Mouse (Mus musculus): Measurements from ENCODE around the gene Nup93. TPM values are rescaled to one million over a fixed set of nuclear protein-coding genes. Genes with fewer than 3 reads are reported as not detected.

The Nup93 gene
- polyA plus RNA-seq, 1 experiment = 104 TPM

GRCm38 (mm10) chr8:94270309-94270708 lies 55.9 kb downstream of the Nup93 start:
- Histone ChIP-seq H3K27me3 (ENCODE audit: control insufficient read depth, insufficient read depth, low read length, poor library complexity, severe bottlenecking) (no peaks in the 10 kb centered on the region), H3K4me1 (ENCODE audit: control insufficient read depth, insufficient read depth, low read length) (no peaks in the 10 kb centered on the region), H3K36me3 (ENCODE audit: control insufficient read depth, insufficient read depth, low read length, poor library complexity, severe bottlenecking) (no peaks in the 10 kb centered on the region), H3K9me3 (replicated peaks; ENCODE audit: control insufficient read depth, insufficient read depth, low read length, poor library complexity, severe bottlenecking) (no peaks in the 10 kb centered on the region), H3K27ac (ENCODE audit: insufficient read depth, low read length) (no peak overlapping the region), H3K4me3 (ENCODE audit: low read depth, low read length) (no peak overlapping the region), H3K9ac (ENCODE audit: low read depth, poor library complexity, severe bottlenecking) (no peak overlapping the region)
- TF ChIP-seq EP300 (IDR thresholded peaks at IDR 0.05; ENCODE audit: insufficient read depth, low read depth, low read length) = no peak
- no peak for TF ChIP-seq POLR2A (IDR thresholded peaks at IDR 0.05; ENCODE audit: insufficient read depth, low read length)
- TF ChIP-seq CTCF (IDR thresholded peaks at IDR 0.05; ENCODE audit: low read depth, low read length) = no peak

GRCm38 (mm10) chr8:94271102-94271501 lies 56.7 kb downstream of the Nup93 start:
- H3K36me3 ChIP-seq (ENCODE audit: control insufficient read depth, insufficient read depth, low read length, poor library complexity, severe bottlenecking) = no peaks in the 10 kb centered on the region
- TF ChIP-seq POLR2A (IDR thresholded peaks at IDR 0.05; ENCODE audit: insufficient read depth, low read length) (no peak), EP300 (IDR thresholded peaks at IDR 0.05; ENCODE audit: insufficient read depth, low read depth, low read length) (no peak), CTCF (IDR thresholded peaks at IDR 0.05; ENCODE audit: low read depth, low read length) (no peak)
- H3K4me1 ChIP-seq (ENCODE audit: control insufficient read depth, insufficient read depth, low read length) = no peaks in the 10 kb centered on the region
- no peak overlapping the region for H3K9ac ChIP-seq (ENCODE audit: low read depth, poor library complexity, severe bottlenecking)
- no peak overlapping the region for H3K4me3 ChIP-seq (ENCODE audit: low read depth, low read length)
- no peak overlapping the region for H3K27ac ChIP-seq (ENCODE audit: insufficient read depth, low read length)
- no peaks in the 10 kb centered on the region for H3K9me3 ChIP-seq (replicated peaks; ENCODE audit: control insufficient read depth, insufficient read depth, low read length, poor library complexity, severe bottlenecking)
- H3K27me3 ChIP-seq (ENCODE audit: control insufficient read depth, insufficient read depth, low read length, poor library complexity, severe bottlenecking) = no peaks in the 10 kb centered on the region

- Histone ChIP-seq H3K9ac (ENCODE audit: low read depth, poor library complexity, severe bottlenecking) (no peak overlapping the region), H3K4me3 (ENCODE audit: low read depth, low read length) (no peak overlapping the region), H3K9me3 (replicated peaks; ENCODE audit: control insufficient read depth, insufficient read depth, low read length, poor library complexity, severe bottlenecking) (no peaks in the 10 kb centered on the region), H3K27ac (ENCODE audit: insufficient read depth, low read length) (no peak overlapping the region), H3K27me3 (ENCODE audit: control insufficient read depth, insufficient read depth, low read length, poor library complexity, severe bottlenecking) (no peaks in the 10 kb centered on the region), H3K4me1 (ENCODE audit: control insufficient read depth, insufficient read depth, low read length) (no peaks in the 10 kb centered on the region), H3K36me3 (ENCODE audit: control insufficient read depth, insufficient read depth, low read length, poor library complexity, severe bottlenecking) (no peaks in the 10 kb centered on the region)
- TF ChIP-seq POLR2A (IDR thresholded peaks at IDR 0.05; ENCODE audit: insufficient read depth, low read length) = no peak
- TF ChIP-seq CTCF (IDR thresholded peaks at IDR 0.05; ENCODE audit: low read depth, low read length) = no peak
- TF ChIP-seq EP300 (IDR thresholded peaks at IDR 0.05; ENCODE audit: insufficient read depth, low read depth, low read length) = no peak
Observed at GRCm38 (mm10) chr8:94272612-94273011, 58.2 kb downstream of the Nup93 start.

- no peak overlapping the region for H3K9ac ChIP-seq (ENCODE audit: low read depth, poor library complexity, severe bottlenecking)
- H3K36me3 ChIP-seq (ENCODE audit: control insufficient read depth, insufficient read depth, low read length, poor library complexity, severe bottlenecking) = no peaks in the 10 kb centered on the region
- H3K27ac ChIP-seq (ENCODE audit: insufficient read depth, low read length) = no peak overlapping the region
- TF ChIP-seq EP300 (IDR thresholded peaks at IDR 0.05; ENCODE audit: insufficient read depth, low read depth, low read length) (no peak), POLR2A (IDR thresholded peaks at IDR 0.05; ENCODE audit: insufficient read depth, low read length) (no peak), CTCF (IDR thresholded peaks at IDR 0.05; ENCODE audit: low read depth, low read length) (no peak)
- H3K9me3 ChIP-seq (replicated peaks; ENCODE audit: control insufficient read depth, insufficient read depth, low read length, poor library complexity, severe bottlenecking) = no peaks in the 10 kb centered on the region
- H3K4me1 ChIP-seq (ENCODE audit: control insufficient read depth, insufficient read depth, low read length) = no peaks in the 10 kb centered on the region
- no peak overlapping the region for H3K4me3 ChIP-seq (ENCODE audit: low read depth, low read length)
- H3K27me3 ChIP-seq (ENCODE audit: control insufficient read depth, insufficient read depth, low read length, poor library complexity, severe bottlenecking) = no peaks in the 10 kb centered on the region
Observed at GRCm38 (mm10) chr8:94273289-94273850, 59.0 kb downstream of the Nup93 start.

GRCm38 (mm10) chr8:94274030-94274429 lies 59.7 kb downstream of the Nup93 start:
- H3K4me1 ChIP-seq (ENCODE audit: control insufficient read depth, insufficient read depth, low read length) = no peaks in the 10 kb centered on the region

GRCm38 (mm10) chr8:94278295-94278694 lies 63.9 kb downstream of the Nup93 start:
- H3K36me3 ChIP-seq (ENCODE audit: control insufficient read depth, insufficient read depth, low read length, poor library complexity, severe bottlenecking) = peaks cover 6% of the 10 kb centered on the region
- no peaks in the 10 kb centered on the region for H3K4me1 ChIP-seq (ENCODE audit: control insufficient read depth, insufficient read depth, low read length)
- H3K9ac ChIP-seq (ENCODE audit: low read depth, poor library complexity, severe bottlenecking) = no peak overlapping the region
- H3K27me3 ChIP-seq (ENCODE audit: control insufficient read depth, insufficient read depth, low read length, poor library complexity, severe bottlenecking) = no peaks in the 10 kb centered on the region
- no peak overlapping the region for H3K4me3 ChIP-seq (ENCODE audit: low read depth, low read length)
- no peaks in the 10 kb centered on the region for H3K9me3 ChIP-seq (replicated peaks; ENCODE audit: control insufficient read depth, insufficient read depth, low read length, poor library complexity, severe bottlenecking)
- H3K27ac ChIP-seq (ENCODE audit: insufficient read depth, low read length) = no peak overlapping the region
- no peak for TF ChIP-seq CTCF (IDR thresholded peaks at IDR 0.05; ENCODE audit: low read depth, low read length)
- TF ChIP-seq POLR2A (IDR thresholded peaks at IDR 0.05; ENCODE audit: insufficient read depth, low read length) = no peak
- TF ChIP-seq EP300 (IDR thresholded peaks at IDR 0.05; ENCODE audit: insufficient read depth, low read depth, low read length) = no peak

More at GRCm38 (mm10) chr8:94274030-94274429, 59.7 kb downstream of the Nup93 start:
- TF ChIP-seq EP300 (IDR thresholded peaks at IDR 0.05; ENCODE audit: insufficient read depth, low read depth, low read length) (no peak), CTCF (IDR thresholded peaks at IDR 0.05; ENCODE audit: low read depth, low read length) (peak; percentile 45), POLR2A (IDR thresholded peaks at IDR 0.05; ENCODE audit: insufficient read depth, low read length) (no peak)
- Histone ChIP-seq H3K9me3 (replicated peaks; ENCODE audit: control insufficient read depth, insufficient read depth, low read length, poor library complexity, severe bottlenecking) (no peaks in the 10 kb centered on the region), H3K27me3 (ENCODE audit: control insufficient read depth, insufficient read depth, low read length, poor library complexity, severe bottlenecking) (no peaks in the 10 kb centered on the region), H3K36me3 (ENCODE audit: control insufficient read depth, insufficient read depth, low read length, poor library complexity, severe bottlenecking) (no peaks in the 10 kb centered on the region), H3K9ac (ENCODE audit: low read depth, poor library complexity, severe bottlenecking) (no peak overlapping the region), H3K4me3 (ENCODE audit: low read depth, low read length) (no peak overlapping the region), H3K27ac (ENCODE audit: insufficient read depth, low read length) (no peak overlapping the region)

Data from ES-Bruce4 (cell line).